Mouse (Mus musculus) cerebellum, adult 2 months (tissue): ENCODE results near the gene Mrpl24. TPM values are rescaled to one million over a fixed set of nuclear protein-coding genes. Genes with fewer than 3 reads are reported as not detected.

ENCODE experiments used
- DNase-seq, 2 experiments: peaks; one replicate each; pipeline ENCODE4 v3.0.0; 2021
- H3K27ac ChIP-seq: fragments of 200-500 bp; 2 replicates; pipeline ENCODE4 v1.5.1; 2012; ENCODE audit warnings: low read length, control low read depth, inconsistent platforms; ENCODE audit not compliant: insufficient read depth
- H3K27me3 ChIP-seq: fragments of 200-500 bp; 2 replicates; pipeline ENCODE4 v1.6.1; 2012; ENCODE audit warnings: inconsistent platforms, mild to moderate bottlenecking, low read length, moderate library complexity; ENCODE audit not compliant: control insufficient read depth, insufficient read depth
- H3K4me1 ChIP-seq: fragments of 200-500 bp; 2 replicates; pipeline ENCODE4 v1.6.1; 2011; ENCODE audit warnings: low read length; ENCODE audit not compliant: control insufficient read depth, insufficient read depth
- H3K4me3 ChIP-seq: fragments of 200-500 bp; replicated peaks from 2 replicates; pipeline ENCODE3; 2011; ENCODE audit warnings: mild to moderate bottlenecking, low read depth, low read length, control low read depth; ENCODE audit not compliant: insufficient read depth
- CTCF ChIP-seq: fragments of 200-500 bp; IDR thresholded peaks from 2 replicates; pipeline ENCODE4 v1.5.1; 2011; ENCODE audit warnings: low read depth, mild to moderate bottlenecking, control low read depth, low read length, moderate library complexity, borderline replicate concordance; ENCODE audit not compliant: insufficient read depth
- POLR2A ChIP-seq: fragments of 200-500 bp; IDR thresholded peaks from 2 replicates; pipeline ENCODE4 v1.6.1; 2011; ENCODE audit warnings: low read length, control low read depth, borderline replicate concordance; ENCODE audit not compliant: insufficient read depth
- WGBS: fragments of 180-500 bp; shearing (Covaris S2); methylation state at CpG from one replicate; pipeline ENCODE4 v1.1.7; 2018; 5-methylcytosine and 5-hydroxymethylcytosine counted together
- polyA plus RNA-seq: library from polyadenylated mRNA; depleted of rRNA; stranded (reverse); fragments of >200 nt; gene quantifications from 2 replicates; pipeline ENCODE4 v1.2.3, GENCODE M21; 2012

The Mrpl24 gene
- polyA plus RNA-seq, 1 experiment, result 84.9 TPM

- TF ChIP-seq CTCF, result no peak
- no peak for TF ChIP-seq POLR2A
Observed at GRCm38 (mm10) chr3:87944838-87945600, 25.7 kb downstream of the Mrpl24 start.

GRCm38 (mm10) chr3:87945781-87946540 lies 26.7 kb downstream of the Mrpl24 start:
- no peak overlapping the region for H3K27ac ChIP-seq
- peaks cover 7% of the 10 kb centered on the region; the same call in 1 of the 2 replicates for H3K27me3 ChIP-seq
- no peak for DNase-seq
- no peak overlapping the region for H3K4me3 ChIP-seq
- 51% methylated on average over 12 of the region's 12 CpGs for WGBS
- H3K4me1 ChIP-seq, result no peaks in the 10 kb centered on the region; the same call in 1 of the 2 replicates
- no peak for TF ChIP-seq CTCF
- no peak for TF ChIP-seq POLR2A

More at GRCm38 (mm10) chr3:87944838-87945600, 25.7 kb downstream of the Mrpl24 start:
- DNase-seq, result no peak
- Histone ChIP-seq H3K27ac (no peak overlapping the region), H3K4me3 (no peak overlapping the region), H3K27me3 (peaks cover 7% of the 10 kb centered on the region; the same call in 1 of the 2 replicates), H3K4me1 (no peaks in the 10 kb centered on the region; the same call in 1 of the 2 replicates)
- 6% methylated on average over 4 of the region's 4 CpGs for WGBS

GRCm38 (mm10) chr3:87946541-87946860 lies 27.2 kb downstream of the Mrpl24 start:
- no peak for TF ChIP-seq POLR2A
- no peak for TF ChIP-seq CTCF
- Histone ChIP-seq H3K4me1 (no peaks in the 10 kb centered on the region; the same call in 1 of the 2 replicates), H3K27me3 (peaks cover 7% of the 10 kb centered on the region; the same call in 1 of the 2 replicates), H3K27ac (no peak overlapping the region), H3K4me3 (no peak overlapping the region)
- DNase-seq, result no peak
- 86% methylated on average over 1 of the region's 1 CpGs for WGBS

GRCm38 (mm10) chr3:87947056-87947810 lies 27.9 kb downstream of the Mrpl24 start:
- DNase-seq, result no peak
- Histone ChIP-seq H3K27ac (no peak overlapping the region), H3K27me3 (peaks cover 7% of the 10 kb centered on the region; the same call in 1 of the 2 replicates), H3K4me3 (no peak overlapping the region), H3K4me1 (no peaks in the 10 kb centered on the region; the same call in 1 of the 2 replicates)
- 19% methylated on average over 26 of the region's 26 CpGs for WGBS
- TF ChIP-seq POLR2A (no peak), CTCF (no peak)

- TF ChIP-seq POLR2A, result no peak
- TF ChIP-seq CTCF, result no peak
- no peak for DNase-seq
- no peak overlapping the region for H3K27ac ChIP-seq
- H3K4me3 ChIP-seq, result no peak overlapping the region
- H3K4me1 ChIP-seq, result no peaks in the 10 kb centered on the region; the same call in 1 of the 2 replicates
- WGBS, result 1% methylated on average over 17 of the region's 17 CpGs
- H3K27me3 ChIP-seq, result peaks cover 7% of the 10 kb centered on the region; the same call in 1 of the 2 replicates
Observed at GRCm38 (mm10) chr3:87947811-87948199, 28.5 kb downstream of the Mrpl24 start.

- Histone ChIP-seq H3K4me3 (no peak within 1 kb of the TSS), H3K4me1 (no peaks in the 10 kb centered on the region; the same call in 1 of the 2 replicates), H3K27ac (no peak within 1 kb of the TSS), H3K27me3 (peaks cover 7% of the 10 kb centered on the region; the same call in 1 of the 2 replicates)
- WGBS, result 5% methylated on average over 35 of the region's 35 CpGs
- TF ChIP-seq POLR2A, result no peak
- no peak for TF ChIP-seq CTCF
- DNase-seq, result no peak
Observed at GRCm38 (mm10) chr3:87948378-87949265, 29.3 kb downstream of the Mrpl24 start, which contains the start of gene Crabp2. Gene Crabp2, plus strand, starts transcription at chr3:87948666.
